Mouse (Mus musculus) neutrophil, adult 5-6 weeks (primary cell): ENCODE data around the gene Lnpep. TPM values are rescaled to one million over a fixed set of nuclear protein-coding genes. Genes with fewer than 3 reads are reported as not detected.
"Not testable (repeated sequence)": the region's sequence is repeated elsewhere in the genome, so short reads cannot be mapped to it uniquely, and the experiment has no call there.

ENCODE experiments used
- ATAC-seq: fragments of 151-379, 151-347 bp; 2 replicates; pipeline ENCODE4 v1.8.0; 2017; ENCODE audit warnings: mild to moderate bottlenecking, moderate TSS enrichment; ENCODE audit not compliant: insufficient number of reproducible peaks, poor library complexity, low FRiP score, severe bottlenecking; ENCODE audit errors: extremely low read depth
- total RNA-seq: library from RNA; stranded (forward); fragments of 200-1000 nt; gene quantifications from 2 replicates; pipeline ENCODE4 v1.2.3, GENCODE M21; 2017

The Lnpep gene
- 130 and 143 TPM in 2 replicates for total RNA-seq

- ATAC-seq, result peak; percentile 58
Observed at GRCm38 (mm10) chr17:17624957-17625586, at the start of gene Lnpep. TSS of gene Lnpep (minus strand) at chr17:17625050.

DNA sequence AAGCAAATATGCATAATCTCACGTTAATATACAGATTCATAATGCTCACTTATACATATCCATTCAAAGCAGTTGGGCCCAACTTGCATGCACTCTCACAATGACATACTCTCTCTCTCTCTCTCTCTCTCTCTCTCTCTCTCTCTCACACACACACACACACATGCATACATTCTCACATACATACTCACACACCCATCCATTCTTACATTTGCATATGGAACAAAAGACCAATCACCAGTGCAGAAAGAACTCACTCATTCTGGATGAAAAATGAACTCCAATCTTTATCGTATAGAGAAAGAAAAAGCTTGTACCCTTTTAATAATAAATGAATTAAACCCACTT lies 31.0 kb upstream of the Lnpep start:
- ATAC-seq, result no peak

DNA sequence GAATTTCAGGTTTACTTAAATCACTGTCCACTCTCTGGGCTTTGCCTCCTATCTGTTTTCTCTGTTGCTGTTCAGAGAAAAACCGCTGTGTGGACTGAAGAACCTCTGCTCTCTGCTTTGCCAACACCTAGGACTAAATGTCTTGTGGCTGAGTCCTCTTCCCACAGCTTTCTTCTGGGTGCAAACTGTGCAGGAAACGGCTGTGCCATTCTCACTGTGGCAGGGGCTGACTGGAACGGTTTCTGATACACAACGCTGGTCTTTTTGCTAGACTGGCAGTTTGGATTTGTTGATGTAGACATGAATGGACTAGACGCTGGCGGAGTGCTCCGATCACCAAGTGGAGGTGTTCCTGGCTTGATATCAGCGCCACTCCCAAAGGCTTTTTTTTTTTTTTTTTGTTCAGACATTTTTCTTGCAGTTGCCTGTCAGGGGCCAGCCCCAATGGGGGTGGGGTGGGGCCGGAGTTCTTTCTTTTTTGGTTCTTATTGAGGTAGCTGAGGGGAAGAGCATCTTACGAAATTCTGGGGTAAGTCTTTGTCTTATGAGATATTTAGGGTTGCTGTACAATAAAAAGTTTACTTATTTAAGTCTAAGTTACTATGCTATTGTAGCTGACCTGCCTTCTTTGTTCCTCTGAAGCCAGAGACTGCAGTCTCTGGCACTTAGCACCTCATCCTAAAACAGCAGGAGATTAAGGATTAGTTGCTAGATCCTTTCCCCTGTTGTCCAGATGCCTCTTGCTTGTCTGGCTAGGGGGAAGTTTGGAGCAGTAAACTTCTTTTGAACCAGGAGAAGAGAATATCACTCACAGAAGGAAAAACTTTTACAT lies 30.4 kb upstream of the Lnpep start:
- ATAC-seq, result no peak; the same call in 1 of the 2 replicates

DNA sequence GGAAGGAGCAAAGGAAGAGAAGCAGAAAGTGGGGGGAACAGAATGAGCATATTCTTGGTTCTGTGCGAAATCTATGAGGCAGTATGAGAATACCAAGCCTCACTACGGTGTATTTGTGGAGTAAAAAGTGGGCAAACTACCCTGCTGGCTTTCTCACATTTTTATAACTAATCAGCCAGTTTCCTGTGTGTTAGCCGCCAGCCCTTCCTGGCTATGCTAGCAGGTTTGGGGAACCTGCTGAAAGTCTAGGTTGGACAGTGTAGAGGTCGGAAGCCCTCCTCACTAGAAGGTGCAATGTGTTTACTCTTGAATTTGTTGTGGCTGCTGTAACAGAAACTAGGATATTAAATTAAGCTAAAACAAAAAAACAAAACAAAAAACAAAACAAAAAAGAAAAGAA lies 27.7 kb upstream of the Lnpep start:
- ATAC-seq, result no peak

DNA sequence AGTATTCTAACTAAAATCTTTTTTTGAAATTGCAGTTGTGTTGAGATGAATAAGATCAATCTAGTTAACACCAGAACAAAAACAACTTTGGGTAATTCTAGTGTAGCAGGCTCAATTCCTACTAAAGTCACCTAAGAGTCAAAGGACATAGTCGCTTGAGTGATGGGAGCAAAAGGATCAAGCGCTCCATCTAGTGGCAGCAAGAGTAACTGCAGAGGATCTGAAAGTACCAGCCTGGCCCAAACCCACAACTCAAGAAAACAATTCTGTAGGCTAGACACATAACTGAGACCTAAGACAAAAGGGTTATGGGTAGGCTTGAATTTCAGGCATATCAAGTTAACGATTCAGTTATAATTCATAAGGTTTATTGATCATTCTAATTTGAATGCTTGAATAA lies 20.9 kb upstream of the Lnpep start:
- ATAC-seq, result peak; percentile 100

GRCm38 (mm10) chr17:17637387-17637786 lies 12.5 kb upstream of the Lnpep start:
- no peak for ATAC-seq

DNA sequence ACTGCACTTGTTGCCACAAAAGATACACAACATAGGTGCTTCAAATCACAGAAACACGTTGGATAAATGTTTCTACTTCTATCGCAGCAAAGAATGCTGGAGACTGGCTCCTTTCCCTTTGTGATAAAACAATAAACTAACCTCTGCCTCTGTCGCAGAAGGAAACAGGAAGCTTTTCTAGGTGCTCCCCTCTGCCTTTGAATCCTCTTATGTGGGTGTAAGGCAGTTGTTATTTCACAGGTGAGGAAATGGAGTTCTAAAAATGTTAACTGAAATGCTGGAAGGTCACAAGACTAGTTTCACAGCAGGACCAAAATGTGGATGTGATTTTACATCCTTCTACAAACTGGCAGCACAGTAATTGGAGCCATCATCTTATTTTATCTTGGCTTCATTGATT lies 11.3 kb upstream of the Lnpep start:
- ATAC-seq, result no peak

- peak; percentile 98 for ATAC-seq
Observed at GRCm38 (mm10) chr17:17634033-17634432, 9.2 kb upstream of the Lnpep start.

GRCm38 (mm10) chr17:17631985-17632384 lies 7.1 kb upstream of the Lnpep start:
- no peak for ATAC-seq

GRCm38 (mm10) chr17:17628237-17628879 lies 3.5 kb upstream of the Lnpep start:
- not testable (repeated sequence) for ATAC-seq

GRCm38 (mm10) chr17:17627558-17627957 lies 2.7 kb upstream of the Lnpep start:
- no peak for ATAC-seq

DNA sequence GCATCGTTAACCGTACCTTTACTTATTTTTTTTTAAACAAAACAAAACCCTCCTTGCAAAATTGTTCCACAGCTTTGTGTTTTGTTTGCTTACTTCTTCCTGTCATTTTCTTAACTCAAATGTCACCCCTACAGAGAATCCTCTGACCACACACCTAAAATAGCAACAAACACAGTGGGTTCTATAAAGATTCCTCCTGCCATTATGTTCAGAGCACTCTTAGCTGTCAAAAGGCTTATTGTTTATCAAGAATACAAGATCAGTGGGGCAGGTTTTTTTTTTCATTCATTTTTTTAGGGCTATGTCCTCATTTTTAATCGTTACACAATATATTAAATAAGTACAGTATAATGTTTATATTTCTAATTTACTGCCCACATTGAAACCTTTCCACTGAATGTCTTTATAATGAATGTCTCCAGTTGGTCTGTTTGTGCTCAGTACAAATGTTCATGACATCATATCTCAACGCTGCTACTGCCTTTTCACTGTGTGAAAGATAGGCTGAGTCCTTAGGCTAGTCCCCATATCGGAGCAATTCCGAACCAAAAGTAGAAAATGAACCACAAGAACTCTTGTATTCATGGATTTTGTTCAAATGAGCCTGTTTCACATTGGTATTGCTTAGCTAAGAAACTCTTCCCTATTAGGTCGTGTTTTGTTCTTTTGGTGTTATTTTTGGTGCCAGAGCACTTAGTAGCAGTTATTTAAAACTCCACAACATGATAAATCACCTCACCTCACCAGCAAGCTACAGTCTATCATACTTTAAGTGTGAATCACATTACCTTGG lies 1.2 kb upstream of the Lnpep start:
- ATAC-seq, result no peak

GRCm38 (mm10) chr17:17624421-17624956 lies 361 bp downstream of the Lnpep start:
- ATAC-seq, result peak; percentile 79

DNA sequence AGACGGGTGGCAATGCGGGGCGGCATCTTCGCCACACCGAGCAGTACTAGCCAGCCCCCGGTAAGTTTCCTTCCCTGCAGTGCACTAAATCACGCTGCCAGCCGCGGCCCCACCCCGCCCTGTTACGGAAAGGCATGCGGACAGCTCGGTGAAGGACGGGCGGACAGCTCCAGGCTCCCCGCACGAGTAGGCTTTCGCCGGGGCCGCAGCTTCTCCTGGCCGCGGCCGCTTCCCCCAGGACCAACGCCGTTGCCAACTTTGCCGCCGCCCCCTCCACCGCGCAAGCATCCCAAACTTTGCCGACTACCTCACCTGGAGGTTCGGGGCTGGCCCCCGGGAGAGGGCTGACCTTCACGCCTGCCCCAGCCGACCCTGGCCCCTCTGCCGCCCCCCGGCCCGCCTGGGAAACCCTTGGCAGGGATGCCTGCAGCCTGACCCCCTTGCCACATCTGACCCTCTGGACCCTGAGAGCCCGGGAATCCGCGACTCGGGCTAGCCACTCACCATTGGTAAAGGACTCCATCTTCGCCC lies 895 bp downstream of the Lnpep start:
- ATAC-seq, result peak; percentile 11; the same call in 1 of the 2 replicates

DNA sequence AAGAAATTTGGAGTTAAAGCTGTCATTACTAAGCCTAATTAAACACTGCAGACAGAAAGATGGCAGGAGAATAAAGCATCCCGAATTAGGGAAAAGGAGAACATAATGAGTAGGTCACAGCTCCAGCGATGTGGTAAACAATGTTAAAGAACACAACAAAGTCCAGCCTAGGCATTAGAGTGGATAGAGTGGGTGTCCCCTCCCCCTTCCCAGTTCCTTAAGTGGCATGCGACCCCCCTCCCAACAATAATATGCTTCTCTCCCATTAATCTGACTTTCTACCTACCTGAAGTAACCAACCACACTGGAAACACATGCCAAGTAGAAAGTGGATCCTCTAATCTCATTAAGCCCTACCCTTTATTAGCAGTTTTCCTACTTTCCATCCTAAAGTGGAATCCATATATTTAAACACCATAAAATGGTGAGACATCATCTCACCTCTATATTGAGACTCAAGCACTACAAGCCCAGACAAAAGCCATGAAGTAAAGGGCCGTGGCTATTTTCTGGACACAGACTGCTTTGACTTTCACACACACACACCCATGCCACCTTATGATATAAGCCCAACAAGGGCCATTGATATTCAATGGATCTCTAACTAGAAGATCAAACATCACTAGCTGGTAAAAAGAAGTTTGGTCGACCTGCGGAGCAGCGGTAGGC lies 1.5 kb downstream of the Lnpep start:
- ATAC-seq, result no peak

DNA sequence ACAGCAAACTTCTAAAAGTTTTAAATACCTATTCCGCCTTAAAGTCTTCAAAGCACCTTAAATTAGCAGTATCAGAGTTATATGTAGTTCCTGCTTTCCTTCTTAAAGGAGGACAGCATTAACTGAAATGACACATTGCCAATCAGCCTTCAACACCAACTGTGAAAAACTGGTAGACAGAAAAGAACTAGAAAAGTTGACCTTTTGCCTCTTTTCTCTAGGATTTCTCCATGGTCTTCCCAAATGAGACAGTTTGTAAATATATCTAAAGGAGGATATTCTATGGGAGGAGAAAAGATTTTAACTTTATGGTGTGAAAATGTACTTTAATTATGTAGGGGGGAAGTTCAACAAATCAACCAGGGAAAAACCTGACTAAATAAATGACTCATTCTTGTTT lies 2.3 kb downstream of the Lnpep start:
- ATAC-seq, result no peak

- no peak for ATAC-seq
Observed at GRCm38 (mm10) chr17:17621586-17621985, 3.3 kb downstream of the Lnpep start.

- ATAC-seq, result no peak
Observed at GRCm38 (mm10) chr17:17618463-17618862, 6.4 kb downstream of the Lnpep start.
